Mouse (Mus musculus) lung, postnatal 25 days (tissue): ENCODE measurements around the gene Olfr1052.
"Not testable (repeated sequence)": the region's sequence is repeated elsewhere in the genome, so short reads cannot be mapped to it uniquely, and the experiment has no call there.

Experiments used
- DNase-seq: peaks from one replicate; pipeline ENCODE4 v3.0.0; 2022; ENCODE audit warnings: low spot score

Gene Olfr1052

DNA sequence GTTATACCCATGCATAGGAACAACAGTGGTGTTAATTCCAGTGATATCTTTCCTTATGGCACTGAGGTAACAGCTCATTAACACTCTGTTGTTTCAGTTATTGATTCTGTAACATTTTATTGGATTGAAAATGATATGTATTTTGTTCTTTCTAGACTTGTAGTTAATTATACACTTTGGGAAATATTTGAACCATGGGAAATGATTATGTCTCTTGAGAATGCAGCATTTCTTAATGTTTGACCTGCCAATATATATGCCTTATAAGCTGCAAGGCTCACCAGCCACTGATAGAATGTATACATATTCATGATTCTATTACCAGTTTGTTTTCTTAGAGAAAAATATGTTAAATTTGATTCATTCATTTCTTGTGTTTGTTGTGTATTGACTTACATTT, at the start of gene Olfr1052:
Gene Olfr1052, plus strand, starts transcription at position 301 of the 400 bp plus-strand sequence.
- DNase-seq = no peak

DNA sequence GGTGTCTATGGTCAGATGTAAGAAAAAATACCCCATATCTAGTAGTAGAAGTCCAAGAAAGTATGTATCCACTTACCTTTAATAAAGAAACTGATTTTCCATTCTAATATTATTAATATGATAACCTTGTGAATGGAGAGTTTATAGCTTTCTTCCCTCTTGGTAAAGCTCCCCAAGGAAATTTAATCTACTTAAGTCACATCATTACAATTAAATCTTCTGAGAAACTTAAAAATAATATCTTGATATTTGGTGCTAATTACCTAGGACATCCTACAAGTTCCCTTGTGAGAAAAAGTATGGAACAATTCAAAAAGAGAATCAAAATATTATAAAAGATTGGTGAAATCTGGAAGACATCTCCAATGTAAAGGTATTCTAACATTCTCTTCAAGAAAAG, 34.0 kb upstream of the Olfr1052 start, which contains the start of gene Olfr1049:
Gene Olfr1049, minus strand, starts transcription at position 101 of the 400 bp plus-strand sequence.
- not testable (repeated sequence) for DNase-seq

DNA sequence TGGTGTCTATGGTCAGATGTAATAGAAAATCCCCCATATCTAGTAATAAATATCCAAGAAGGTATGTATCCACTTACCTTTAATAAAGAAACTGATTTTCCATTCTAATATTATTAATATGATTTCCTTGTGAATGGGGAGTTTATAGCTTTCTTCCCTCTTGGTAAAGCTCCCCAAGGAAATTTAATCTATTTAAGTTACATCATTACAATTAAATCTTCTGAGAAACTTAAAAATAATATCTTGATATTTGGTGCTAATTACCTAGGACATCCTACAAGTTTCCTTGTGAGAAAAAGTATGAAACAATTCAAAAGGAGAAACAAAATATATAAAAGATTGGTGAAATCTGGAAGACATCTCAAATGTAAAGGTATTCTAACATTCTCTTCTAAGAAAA, 13.3 kb upstream of the Olfr1052 start, which contains the start of gene Olfr1051:
Gene Olfr1051, minus strand, starts transcription at position 101 of the 400 bp plus-strand sequence.
- not testable (repeated sequence) for DNase-seq

DNA sequence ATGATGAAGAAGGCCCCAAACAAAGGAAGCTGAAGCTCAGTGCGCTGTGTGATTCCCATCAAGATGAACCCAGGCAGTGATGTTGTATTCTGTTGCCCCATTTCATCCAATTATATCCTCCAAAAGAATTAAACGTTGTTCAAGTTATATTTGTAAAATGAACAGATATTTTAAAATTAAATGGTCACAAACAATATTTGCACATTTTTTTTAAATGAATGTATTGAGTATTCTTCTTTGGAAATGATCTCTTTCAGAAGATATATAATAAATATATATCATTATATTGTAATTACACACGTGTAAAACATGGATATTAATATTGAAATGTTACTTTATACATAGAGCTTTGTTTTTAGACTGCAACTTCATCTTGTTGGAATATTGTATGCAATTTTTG, 22.9 kb downstream of the Olfr1052 start, which contains the start of gene Olfr1053:
Gene Olfr1053, minus strand, starts transcription at position 101 of the 400 bp plus-strand sequence.
- no peak for DNase-seq

DNA sequence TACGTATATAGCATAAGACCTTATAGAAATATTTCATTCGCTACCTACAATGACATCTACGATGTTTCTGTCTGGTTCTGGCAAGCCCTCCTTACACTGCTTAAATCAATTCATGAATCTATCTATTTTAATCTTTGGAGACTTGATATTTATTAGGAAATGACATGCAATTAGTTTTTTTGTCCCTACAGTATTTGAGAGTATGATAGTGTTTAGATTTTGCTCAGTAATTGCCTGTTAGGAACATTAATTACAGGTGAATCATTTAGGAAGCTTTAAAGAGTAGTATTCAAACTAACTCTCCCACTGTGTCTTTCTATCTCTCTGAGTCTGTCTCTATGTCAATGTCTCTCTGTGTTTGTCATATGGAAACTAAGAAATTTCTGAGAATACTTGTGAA, 43.1 kb downstream of the Olfr1052 start, which contains the start of gene Olfr1054:
Gene Olfr1054, minus strand, starts transcription at position 101 of the 400 bp plus-strand sequence.
- DNase-seq = no peak
